ENCODE assay signal across 13 mouse cellular contexts in the genomic region with DNA sequence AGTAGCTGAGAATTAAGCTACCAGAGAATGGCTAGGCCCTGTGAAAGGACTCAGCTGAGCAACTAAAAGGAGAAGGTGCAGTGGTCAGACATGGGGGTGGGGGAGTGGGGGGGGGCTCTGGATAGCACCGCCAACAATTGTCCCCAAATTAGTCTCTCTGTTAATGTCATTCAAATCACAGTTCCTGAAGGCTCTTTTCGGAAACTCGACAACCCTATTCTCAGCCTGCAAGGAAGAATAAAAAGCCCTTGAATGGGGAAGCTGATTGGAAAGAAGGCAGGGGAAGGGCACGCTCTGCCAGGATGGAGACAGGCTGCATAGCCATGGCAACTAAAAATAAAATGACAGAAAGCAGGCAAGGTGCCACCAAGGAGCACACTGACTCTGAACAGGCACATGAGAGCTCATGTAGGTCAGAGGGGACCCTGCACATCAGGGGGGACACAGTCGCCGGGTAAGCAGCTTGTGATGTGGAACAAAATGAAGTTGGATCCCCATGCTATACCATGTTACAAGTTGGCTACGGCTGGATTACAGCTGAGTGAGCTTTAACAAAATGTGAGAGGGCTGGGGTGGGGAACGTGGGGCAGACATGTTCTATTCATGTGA. TPM values are rescaled to one million over a fixed set of nuclear protein-coding genes. Genes with fewer than 3 reads are reported as not detected.
DNase-seq lines count a peak whose midpoint lies in the region; ATAC-seq and TF ChIP-seq lines count a peak whose summit lies in the region.
"Had no signal": no experiment of that assay in that cellular context is flagged by ENCODE, and none has a peak within 500 bp of the region (broad histone marks: within the 10 kb centered on the region; RNA-seq: fewer than 3 reads in every experiment).

No protein-coding gene starts in this region.

- peaks cover 6% of the 10 kb centered on the region; the same call in 1 of the 2 replicates for H3K27me3 ChIP-seq in kidney, embryonic 15.5 days
- no peaks in the 10 kb centered on the region for H3K27me3 ChIP-seq in stomach, embryonic 15.5 days (replicated peaks)
- no peaks in the 10 kb centered on the region for H3K27me3 ChIP-seq in stomach, postnatal 0 days (ENCODE audit: control insufficient read depth, insufficient read depth, low read length)
- no peaks in the 10 kb centered on the region for H3K27me3 ChIP-seq in hindbrain, postnatal 0 days (ENCODE audit: insufficient read depth, low read length)
- no peaks in the 10 kb centered on the region for H3K27me3 ChIP-seq in liver, postnatal 0 days (ENCODE audit: insufficient read depth, low read length)
- H3K27me3 ChIP-seq: liver, embryonic 15.5 days had no signal

- H3K9me3 ChIP-seq in kidney, embryonic 15.5 days (replicated peaks), result no peaks in the 10 kb centered on the region
- no peaks in the 10 kb centered on the region for H3K9me3 ChIP-seq in stomach, embryonic 15.5 days
- no peaks in the 10 kb centered on the region for H3K9me3 ChIP-seq in stomach, postnatal 0 days (ENCODE audit: control insufficient read depth, low read length)
- no peaks in the 10 kb centered on the region for H3K9me3 ChIP-seq in hindbrain, postnatal 0 days (ENCODE audit: low read length)
- no peaks in the 10 kb centered on the region for H3K9me3 ChIP-seq in liver, postnatal 0 days (ENCODE audit: low read length)
- H3K9me3 ChIP-seq: liver, embryonic 15.5 days; megakaryocyte, embryonic 14.5 days had no signal

- DNase-seq in kidney, postnatal 4 days, result no peak
- DNase-seq in stomach, postnatal 0 days (ENCODE audit: low spot score), result no peak
- peak; percentile 81 for DNase-seq in hindbrain, postnatal 0 days (ENCODE audit: low spot score)
- no peak for DNase-seq in liver, postnatal 0 days
- no peak for DNase-seq in urinary bladder, adult 2 months (ENCODE audit: low spot score)
- no peak for DNase-seq in heart, adult 8-10 months (ENCODE audit: low spot score)
- DNase-seq: cerebellum, postnatal 25 days had no signal

- no peaks in the 10 kb centered on the region for H3K36me3 ChIP-seq in kidney, embryonic 15.5 days
- H3K36me3 ChIP-seq in stomach, embryonic 15.5 days, result no peaks in the 10 kb centered on the region
- H3K36me3 ChIP-seq in stomach, postnatal 0 days (ENCODE audit: control insufficient read depth, insufficient read depth, low read length), result no peaks in the 10 kb centered on the region
- H3K36me3 ChIP-seq in hindbrain, postnatal 0 days (ENCODE audit: insufficient read depth, low read length), result no peaks in the 10 kb centered on the region
- no peaks in the 10 kb centered on the region for H3K36me3 ChIP-seq in liver, postnatal 0 days (replicated peaks; ENCODE audit: insufficient read depth, low read length)
- H3K36me3 ChIP-seq: liver, embryonic 15.5 days had no signal

- no peak for TF ChIP-seq CTCF in stomach, postnatal 0 days (IDR thresholded peaks at IDR 0.05; ENCODE audit: low read depth)
- TF ChIP-seq CTCF in hindbrain, postnatal 0 days (IDR thresholded peaks at IDR 0.05; ENCODE audit: low read depth), result no peak
- no peak for TF ChIP-seq CTCF in liver, postnatal 0 days (IDR thresholded peaks at IDR 0.05; ENCODE audit: low read depth)

- H3K4me3 ChIP-seq in kidney, embryonic 15.5 days (replicated peaks), result no peak overlapping the region
- no peak overlapping the region for H3K4me3 ChIP-seq in stomach, embryonic 15.5 days (replicated peaks)
- H3K4me3 ChIP-seq in stomach, postnatal 0 days (ENCODE audit: low read depth, low read length), result no peak overlapping the region
- H3K4me3 ChIP-seq in hindbrain, postnatal 0 days (ENCODE audit: low read length), result no peak overlapping the region
- no peak overlapping the region for H3K4me3 ChIP-seq in liver, postnatal 0 days (ENCODE audit: low read depth, low read length)
- H3K4me3 ChIP-seq: liver, embryonic 15.5 days; megakaryocyte, embryonic 14.5 days had no signal

- H3K9ac ChIP-seq in kidney, embryonic 15.5 days, result no peak overlapping the region
- no peak overlapping the region for H3K9ac ChIP-seq in stomach, embryonic 15.5 days
- H3K9ac ChIP-seq in stomach, postnatal 0 days (ENCODE audit: low read length), result no peak overlapping the region
- no peak overlapping the region for H3K9ac ChIP-seq in hindbrain, postnatal 0 days (replicated peaks; ENCODE audit: low read length)
- no peak overlapping the region for H3K9ac ChIP-seq in liver, postnatal 0 days (replicated peaks)
- H3K9ac ChIP-seq: liver, embryonic 15.5 days had no signal

- H3K4me1 ChIP-seq in kidney, embryonic 15.5 days, result peaks cover 29% of the 10 kb centered on the region
- 0 out of 2 replicates have a peak, but pooled peaks cover 3% of the 10 kb centered on the region for H3K4me1 ChIP-seq in stomach, embryonic 15.5 days
- H3K4me1 ChIP-seq in stomach, postnatal 0 days (replicated peaks; ENCODE audit: control insufficient read depth, insufficient read depth), result no peaks in the 10 kb centered on the region
- peaks cover 19% of the 10 kb centered on the region; the same call in 1 of the 2 replicates for H3K4me1 ChIP-seq in hindbrain, postnatal 0 days (ENCODE audit: insufficient read depth, low read length)
- no peaks in the 10 kb centered on the region; the same call in 1 of the 2 replicates for H3K4me1 ChIP-seq in liver, postnatal 0 days (ENCODE audit: insufficient read depth)
- H3K4me1 ChIP-seq: liver, embryonic 15.5 days had no signal

- no peak for TF ChIP-seq EP300 in stomach, postnatal 0 days (optimal IDR thresholded peaks at IDR 0.05)
- no peak for TF ChIP-seq EP300 in liver, postnatal 0 days (IDR thresholded peaks at IDR 0.05; ENCODE audit: low read depth)

- H3K27ac ChIP-seq in kidney, embryonic 15.5 days, result peak overlapping the region; percentile 87
- peak overlapping the region; percentile 2; the same call in 1 of the 2 replicates for H3K27ac ChIP-seq in stomach, embryonic 15.5 days
- H3K27ac ChIP-seq in stomach, postnatal 0 days (replicated peaks), result no peak overlapping the region
- H3K27ac ChIP-seq in hindbrain, postnatal 0 days, result peak overlapping the region; percentile 54
- no peak overlapping the region for H3K27ac ChIP-seq in liver, postnatal 0 days (ENCODE audit: low read depth)
- H3K27ac ChIP-seq: liver, embryonic 15.5 days had no signal

- no peak for ATAC-seq in kidney, embryonic 15.5 days (replicated peaks; ENCODE audit: low FRiP score)
- no peak for ATAC-seq in stomach, embryonic 15.5 days (ENCODE audit: insufficient read depth, low FRiP score, low read depth)
- ATAC-seq in stomach, postnatal 0 days (ENCODE audit: low FRiP score, low TSS enrichment), result no peak
- peak; percentile 81 for ATAC-seq in hindbrain, postnatal 0 days
- ATAC-seq in liver, postnatal 0 days, result no peak

- no peak overlapping the region for H3K4me2 ChIP-seq in kidney, embryonic 15.5 days
- no peak overlapping the region for H3K4me2 ChIP-seq in stomach, embryonic 15.5 days
- H3K4me2 ChIP-seq in stomach, postnatal 0 days (replicated peaks; ENCODE audit: low read depth), result no peak overlapping the region
- no peak overlapping the region for H3K4me2 ChIP-seq in hindbrain, postnatal 0 days (ENCODE audit: low read depth, low read length)
- H3K4me2 ChIP-seq in liver, postnatal 0 days (ENCODE audit: low read depth, low read length), result no peak overlapping the region
- H3K4me2 ChIP-seq: liver, embryonic 15.5 days had no signal

- WGBS in kidney, embryonic 15.5 days, result 71% methylated on average over 8 of the region's 8 CpGs
- WGBS in stomach, embryonic 15.5 days, result 71% methylated on average over 8 of the region's 8 CpGs
- WGBS in stomach, postnatal 0 days, result 81% methylated on average over 8 of the region's 8 CpGs
- 17% methylated on average over 8 of the region's 8 CpGs for WGBS in hindbrain, postnatal 0 days
- 68% methylated on average over 8 of the region's 8 CpGs for WGBS in liver, postnatal 0 days (ENCODE audit: insufficient replicate concordance)

RNA-seq across cellular contexts. Expression of a gene that starts 25.0 kb away (rescaled TPM):
- polyA plus RNA-seq in kidney, embryonic 15.5 days (2015; fragmentation: Nextera tagmentation; extraction: Ambion mirVana), result 0.66 and 0.92 TPM in 2 replicates
- polyA plus RNA-seq in stomach, embryonic 15.5 days (2015; fragmentation: Nextera tagmentation; extraction: Ambion mirVana), result 2.7 TPM in 2 replicates
- 1.5 and 1.7 TPM in 2 replicates for polyA plus RNA-seq in stomach, postnatal 0 days (2015; fragmentation: Nextera tagmentation; extraction: Ambion mirVana)
- 134 and 141 TPM in 2 replicates for total RNA-seq in hindbrain, postnatal 0 days (2014; rRNA removed)
- polyA plus RNA-seq in hindbrain, postnatal 0 days (2015; fragmentation: Nextera tagmentation; extraction: Ambion mirVana), result 94.1 and 96.2 TPM in 2 replicates
- polyA plus RNA-seq in liver, postnatal 0 days (2015; fragmentation: Nextera tagmentation; extraction: Ambion mirVana), result not detected in 2 replicates
- 0.22 TPM in 2 replicates for polyA plus RNA-seq in urinary bladder, adult 2 months (2012; rRNA removed)
- total RNA-seq in heart, adult 8-10 months (2022), result not detected
- total RNA-seq: granulocyte monocyte progenitor cell, adult 5-6 weeks; hematopoietic stem cell, adult 5-6 weeks had no signal

RNA-seq across cellular contexts. Expression of a gene that starts 47.0 kb away (rescaled TPM):
- 3.8 and 4.8 TPM in 2 replicates for polyA plus RNA-seq in kidney, embryonic 15.5 days (2015; fragmentation: Nextera tagmentation; extraction: Ambion mirVana)
- polyA plus RNA-seq in stomach, embryonic 15.5 days (2015; fragmentation: Nextera tagmentation; extraction: Ambion mirVana), result 4.3 and 4.4 TPM in 2 replicates
- polyA plus RNA-seq in stomach, postnatal 0 days (2015; fragmentation: Nextera tagmentation; extraction: Ambion mirVana), result 1.5 and 2.0 TPM in 2 replicates
- 5.9 and 6.3 TPM in 2 replicates for total RNA-seq in hindbrain, postnatal 0 days (2014; rRNA removed)
- 0.96 and 1.4 TPM in 2 replicates for polyA plus RNA-seq in hindbrain, postnatal 0 days (2015; fragmentation: Nextera tagmentation; extraction: Ambion mirVana)
- polyA plus RNA-seq in liver, postnatal 0 days (2015; fragmentation: Nextera tagmentation; extraction: Ambion mirVana), result 1.8 and 1.9 TPM in 2 replicates
- 37.4 and 52.8 TPM in 2 replicates for polyA plus RNA-seq in urinary bladder, adult 2 months (2012; rRNA removed)
- 10 to 100 TPM; 14.7 to 19.5 (median 17.7) TPM for total RNA-seq in heart, adult 8-10 months (2022)

RNA-seq across cellular contexts. Expression of a gene that starts 52.3 kb away (rescaled TPM):
- 0.22 and 0.44 TPM in 2 replicates for polyA plus RNA-seq in kidney, embryonic 15.5 days (2015; fragmentation: Nextera tagmentation; extraction: Ambion mirVana)
- 0.18 and 0.21 TPM in 2 replicates for polyA plus RNA-seq in stomach, embryonic 15.5 days (2015; fragmentation: Nextera tagmentation; extraction: Ambion mirVana)
- not detected in 2 replicates for polyA plus RNA-seq in stomach, postnatal 0 days (2015; fragmentation: Nextera tagmentation; extraction: Ambion mirVana)
- not detected in 2 replicates for total RNA-seq in hindbrain, postnatal 0 days (2014; rRNA removed)
- 0.11 TPM in 1 of 2 replicates, not detected in the other for polyA plus RNA-seq in hindbrain, postnatal 0 days (2015; fragmentation: Nextera tagmentation; extraction: Ambion mirVana)
- polyA plus RNA-seq in liver, postnatal 0 days (2015; fragmentation: Nextera tagmentation; extraction: Ambion mirVana), result 0.06 TPM in 1 of 2 replicates, not detected in the other
- polyA plus RNA-seq in urinary bladder, adult 2 months (2012; rRNA removed), result 2.8 and 4.3 TPM in 2 replicates
- 10 to 100 TPM; 31.2 to 50.5 (median 38.0) TPM for total RNA-seq in heart, adult 8-10 months (2022)
- total RNA-seq: granulocyte monocyte progenitor cell, adult 5-6 weeks; hematopoietic stem cell, adult 5-6 weeks had no signal
- polyA plus RNA-seq: liver, embryonic 15.5 days had no signal

Comparison
In these comparisons a context has a peak if more than half of its experiments do, and no peak if none do; other contexts are left out.
1. H3K27ac ChIP-seq: peak in kidney, embryonic 15.5 days (single experiment), stomach, embryonic 15.5 days (single experiment) and hindbrain, postnatal 0 days (single experiment); none in stomach, postnatal 0 days (single experiment) and liver, postnatal 0 days (single experiment).
2. RNA of a gene that starts 25.0 kb away (polyA plus RNA-seq): 94.1 to 96.2 TPM in hindbrain, postnatal 0 days; 2.7 TPM in stomach, embryonic 15.5 days, 1.5 to 1.7 TPM in stomach, postnatal 0 days, 0.66 to 0.92 TPM in kidney, embryonic 15.5 days, 0.22 TPM in urinary bladder, adult 2 months and not detected in liver, postnatal 0 days; every median in the first group is over 10 times any median in the second.